Mouse (Mus musculus): ENCODE measurements around the gene Gm49366.
"Not testable (repeated sequence)": the region's sequence is repeated elsewhere in the genome, so short reads cannot be mapped to it uniquely, and the experiment has no call there.

Gm49366 gene

DNA sequence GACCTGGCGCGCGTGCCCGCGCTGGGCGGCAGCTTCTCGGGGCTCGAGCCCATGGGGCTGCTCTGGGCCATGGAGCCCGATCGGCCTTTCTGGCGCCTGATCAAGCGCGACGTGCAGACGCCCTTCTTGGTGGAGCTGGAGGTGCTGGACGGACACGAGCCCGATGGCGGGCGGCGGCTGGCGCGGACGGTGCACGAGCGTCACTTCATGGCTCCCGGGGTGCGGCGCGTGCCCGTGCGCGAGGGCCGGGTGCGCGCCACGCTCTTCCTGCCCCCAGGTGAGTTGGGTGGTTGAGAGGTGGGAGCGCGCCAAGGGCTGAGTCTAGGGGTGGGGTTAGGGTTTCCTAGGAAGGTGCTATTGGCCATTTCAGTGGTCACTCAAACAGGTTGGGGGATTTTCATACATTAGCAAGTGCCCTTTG is at the start of gene Gm49366:
Gm49366 (plus strand) TSS at position 245 of the 421 bp plus-strand sequence.
- not testable (repeated sequence) for DNase-seq (ENCODE audit: low spot score)

- DNase-seq (ENCODE audit: low spot score): no peak
These were observed 49.4 kb upstream of the Gm49366 start for GRCm38 (mm10) chr12:83989378-83989777.

DNA sequence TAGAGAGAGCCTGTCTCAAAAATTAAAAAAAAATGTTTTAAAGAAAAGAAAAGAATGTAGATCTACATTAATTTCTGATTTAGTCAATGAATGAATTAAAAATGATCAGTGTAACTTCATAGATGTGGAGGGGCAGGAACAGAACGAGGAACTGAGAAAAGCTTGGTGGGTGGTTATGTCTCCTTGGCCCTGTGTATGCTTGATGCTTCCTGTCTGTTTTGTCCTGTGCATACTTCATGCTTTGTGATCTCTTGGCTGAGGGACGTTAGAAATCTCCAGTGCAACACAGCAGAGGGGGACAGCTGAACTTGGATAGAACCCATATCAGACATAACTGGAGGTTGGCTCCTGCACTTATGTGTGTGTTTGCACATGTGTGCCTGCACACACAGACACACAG is 41.5 kb upstream of the Gm49366 start:
- DNase-seq (ENCODE audit: low spot score): no peak

DNA sequence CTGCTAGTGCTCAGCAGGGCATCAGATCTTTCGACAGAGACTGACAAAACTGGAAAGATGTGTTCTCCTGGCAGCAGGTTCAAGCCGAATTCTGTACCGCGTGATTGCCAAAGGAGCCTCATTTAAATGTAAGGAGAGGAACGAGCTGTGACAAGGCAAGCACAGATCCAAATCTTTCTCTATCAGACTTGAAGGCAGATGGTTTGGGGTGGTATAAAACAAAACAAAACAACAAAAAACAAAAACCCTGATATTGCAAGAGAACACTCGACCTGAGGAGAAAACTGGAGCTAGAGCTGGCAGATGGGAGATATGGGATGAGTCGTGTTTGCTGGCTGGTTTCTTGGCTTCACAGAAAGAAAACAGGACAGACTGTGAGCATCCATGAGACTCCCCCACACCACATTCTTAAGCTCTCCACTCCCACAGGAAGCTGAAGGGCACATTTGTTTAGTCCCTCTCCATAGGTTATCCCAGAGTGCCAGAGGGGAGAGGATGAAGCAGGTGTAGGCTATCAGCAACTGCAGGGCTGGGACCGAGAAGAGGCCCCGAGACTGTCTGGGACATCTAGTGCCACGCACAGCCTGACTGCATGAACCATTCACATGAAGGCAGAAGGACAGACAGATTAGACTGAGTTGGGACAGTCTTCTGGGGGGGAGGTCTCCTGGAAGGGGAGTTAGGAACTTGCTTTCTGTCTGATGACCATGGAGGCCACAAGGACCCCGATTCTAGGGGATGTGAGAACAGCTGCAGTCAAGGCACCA is 40.2 kb upstream of the Gm49366 start:
- DNase-seq (ENCODE audit: low spot score): no peak

GRCm38 (mm10) chr12:83999237-83999636 is 39.5 kb upstream of the Gm49366 start:
- DNase-seq (ENCODE audit: low spot score): not testable (repeated sequence)

DNA sequence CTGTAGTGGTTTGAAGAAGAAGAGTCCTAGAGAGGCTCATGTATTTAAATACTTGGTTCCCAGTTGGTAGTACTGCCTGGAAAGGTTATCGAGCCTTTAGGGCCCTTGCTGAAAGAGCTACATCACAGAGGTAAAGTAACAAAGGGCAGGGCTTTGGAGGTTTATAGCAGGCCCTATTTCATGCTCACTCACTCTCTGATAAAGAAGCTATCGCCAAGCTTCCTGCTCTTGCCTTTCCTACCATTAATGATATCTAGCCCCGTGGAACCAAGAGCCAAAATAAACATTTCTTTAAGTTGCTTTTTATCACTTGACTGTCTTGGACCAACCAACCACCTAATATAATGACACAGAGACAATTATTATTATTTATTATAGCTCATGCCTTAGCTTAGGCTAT is 38.3 kb upstream of the Gm49366 start:
- no peak for DNase-seq (ENCODE audit: low spot score)

GRCm38 (mm10) chr12:84003866-84004265 is 34.9 kb upstream of the Gm49366 start:
- no peak for DNase-seq (ENCODE audit: low spot score)

DNA sequence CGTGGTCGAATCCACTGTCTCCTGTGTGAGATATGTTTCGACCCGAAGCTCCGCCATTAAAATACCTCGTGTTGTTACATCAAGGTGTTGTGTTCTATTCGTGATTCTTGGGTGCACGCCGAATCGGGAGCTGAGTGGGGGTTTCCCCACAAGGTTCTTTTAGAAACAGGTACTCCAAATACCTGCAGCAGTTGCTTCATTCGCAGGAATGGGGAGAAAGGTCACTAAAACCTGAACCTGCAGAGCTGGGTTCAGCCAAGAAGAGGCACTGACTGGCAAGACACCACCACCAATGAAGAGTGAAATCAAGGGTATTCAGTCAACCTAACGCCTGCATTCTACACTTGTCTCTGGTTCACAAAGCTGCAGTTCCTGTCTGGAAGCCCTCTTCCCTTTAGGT is 30.5 kb upstream of the Gm49366 start:
- DNase-seq (ENCODE audit: low spot score): no peak

DNA sequence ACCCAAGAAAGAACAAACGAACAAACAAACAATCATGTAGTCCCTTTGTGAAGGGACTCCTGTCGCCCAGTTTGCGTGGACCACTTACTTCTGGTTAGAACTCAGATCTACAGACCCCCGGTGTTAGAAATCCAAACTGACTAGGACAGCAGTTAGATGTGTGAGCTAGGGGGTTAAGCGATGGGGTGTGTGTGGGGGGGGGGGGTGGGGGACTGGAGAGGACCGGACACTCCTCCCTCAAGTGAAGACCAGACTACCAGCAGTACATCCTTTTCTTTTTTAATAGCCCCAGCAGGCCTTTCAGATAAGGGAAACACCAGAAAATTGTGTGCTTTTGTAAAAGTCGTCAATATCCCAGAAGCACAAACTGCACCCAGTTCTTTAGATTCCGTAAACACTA is 30.0 kb upstream of the Gm49366 start:
- no peak for DNase-seq (ENCODE audit: low spot score)

GRCm38 (mm10) chr12:84009171-84009965 is 29.4 kb upstream of the Gm49366 start, which contains the start of gene Acot1:
Gene Acot1 (plus strand): TSS chr12:84009490.
- peak; percentile 17 for DNase-seq (ENCODE audit: low spot score)

DNA sequence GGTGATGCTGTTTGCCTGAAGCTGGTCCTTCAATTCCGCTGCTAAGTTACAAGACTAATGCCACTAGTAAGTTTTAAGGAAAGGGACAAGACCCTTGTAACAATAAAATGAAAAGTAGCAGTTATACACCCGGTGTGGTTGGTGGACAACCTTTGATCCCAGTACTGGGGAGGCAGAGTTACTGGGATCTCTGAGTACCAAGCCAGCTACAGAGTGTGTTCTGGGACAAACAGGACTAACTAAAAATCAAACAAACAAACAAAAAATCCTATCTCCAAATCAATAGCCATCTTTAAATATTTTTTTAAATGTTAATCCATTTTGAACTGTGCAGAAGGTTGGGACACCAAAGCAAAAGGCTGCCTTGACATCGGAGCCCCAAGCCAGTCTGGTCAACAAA is 28.5 kb upstream of the Gm49366 start:
- DNase-seq (ENCODE audit: low spot score): no peak

- DNase-seq (ENCODE audit: low spot score): no peak
These were observed 27.3 kb upstream of the Gm49366 start for GRCm38 (mm10) chr12:84011251-84012040.

GRCm38 (mm10) chr12:84013130-84013529 is 25.6 kb upstream of the Gm49366 start:
- DNase-seq (ENCODE audit: low spot score): no peak

DNA sequence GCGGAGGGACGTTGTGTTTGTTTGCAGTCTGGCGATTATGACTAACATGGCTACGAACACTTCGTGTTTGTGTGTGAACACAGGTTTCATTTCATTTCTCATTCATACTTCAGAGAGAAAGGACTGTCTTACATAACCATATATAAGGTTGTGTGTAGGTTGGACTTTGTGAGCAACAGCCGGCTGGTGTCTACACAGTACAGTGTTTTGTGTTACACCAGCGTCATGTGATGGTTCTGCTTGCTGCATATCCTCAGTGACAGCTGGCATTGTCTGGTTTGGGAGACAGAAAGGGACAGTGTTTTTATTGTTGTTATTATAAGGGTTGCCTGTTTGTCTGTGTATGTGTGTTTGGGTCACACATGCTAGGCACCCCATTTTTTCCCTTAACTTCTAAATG is 25.0 kb upstream of the Gm49366 start:
- no peak for DNase-seq (ENCODE audit: low spot score)

- DNase-seq (ENCODE audit: low spot score): not testable (repeated sequence)
These were observed 18.2 kb upstream of the Gm49366 start for GRCm38 (mm10) chr12:84020528-84020927.

- DNase-seq (ENCODE audit: low spot score): not testable (repeated sequence)
These were observed 16.5 kb upstream of the Gm49366 start for GRCm38 (mm10) chr12:84022266-84022665.

DNA sequence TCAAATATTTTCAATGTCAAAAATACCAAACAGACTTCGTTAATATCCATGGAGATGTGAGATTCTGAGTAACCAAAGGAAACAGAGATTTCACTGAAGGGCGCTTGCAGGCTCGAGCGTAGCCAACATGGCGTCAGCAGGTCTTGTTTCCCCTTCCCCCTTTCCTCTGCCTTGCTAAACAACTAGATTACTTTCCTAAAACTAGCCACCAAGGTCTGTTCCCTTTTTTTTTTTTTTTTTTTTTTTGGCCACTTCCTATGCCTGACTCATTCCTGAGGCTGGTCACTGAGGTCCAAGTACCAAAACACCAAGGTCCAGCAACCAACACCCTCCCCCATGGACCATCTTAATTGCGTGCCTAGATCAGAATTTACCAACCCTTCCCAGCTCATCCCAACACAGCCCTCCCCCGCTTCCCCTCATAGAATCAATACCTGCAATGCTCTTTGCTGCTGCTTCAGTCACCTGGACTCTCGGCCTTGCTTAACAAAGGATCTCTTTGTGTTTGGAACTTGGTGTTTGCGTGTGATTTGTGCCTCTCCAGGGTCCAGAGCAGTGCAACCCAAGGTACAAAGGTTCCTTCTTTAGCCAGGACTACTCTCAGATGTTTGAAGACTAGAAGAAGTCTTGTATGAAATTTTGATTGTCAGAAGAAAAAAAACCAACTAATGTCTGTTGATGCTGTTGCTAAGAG is 15.5 kb upstream of the Gm49366 start:
- DNase-seq (ENCODE audit: low spot score): no peak

DNA sequence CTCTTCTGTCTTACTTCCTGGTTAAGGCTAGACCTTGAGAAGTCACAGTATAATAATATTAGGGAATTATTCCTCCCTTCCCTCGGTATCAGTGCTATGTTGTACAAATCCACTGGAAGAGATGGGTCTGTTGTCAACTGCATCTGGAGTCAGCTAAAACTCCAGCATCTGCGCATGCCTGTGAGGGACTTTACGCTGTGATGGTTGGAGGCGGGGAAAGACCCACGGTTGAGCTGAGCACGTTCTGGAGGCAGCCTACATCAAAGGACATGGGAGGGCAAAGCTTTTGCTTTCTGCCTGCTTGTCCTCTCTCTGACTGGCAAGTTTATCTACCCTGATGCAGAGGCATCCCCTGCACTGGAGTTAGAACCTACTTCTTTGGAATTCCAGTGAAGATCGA is 12.8 kb upstream of the Gm49366 start:
- no peak for DNase-seq (ENCODE audit: low spot score)

DNA sequence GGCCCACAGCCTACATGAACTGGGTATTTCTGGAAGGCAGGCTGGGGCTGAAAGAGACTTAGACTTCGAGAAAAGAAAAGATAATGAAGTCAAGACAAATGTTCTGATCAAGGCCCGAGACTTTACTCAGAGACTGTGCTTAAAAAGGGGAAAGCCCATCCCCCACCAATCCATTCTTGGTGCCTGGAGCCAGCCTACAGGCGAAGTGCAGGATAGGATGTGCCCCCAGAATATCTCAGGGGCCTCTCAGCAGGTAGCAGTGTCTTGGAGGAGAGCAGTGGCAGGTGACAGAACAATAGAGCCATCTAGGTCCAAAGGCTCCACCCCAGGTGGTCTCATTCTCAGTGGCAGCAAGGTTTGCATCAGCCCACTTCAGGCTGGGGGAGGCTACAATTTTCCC is 10.4 kb upstream of the Gm49366 start:
- DNase-seq (ENCODE audit: low spot score): not testable (repeated sequence)

GRCm38 (mm10) chr12:84029043-84029442 is 9.7 kb upstream of the Gm49366 start:
- DNase-seq (ENCODE audit: low spot score): not testable (repeated sequence)

- peak; percentile 27 for DNase-seq (ENCODE audit: low spot score)
These were observed 7.9 kb upstream of the Gm49366 start for GRCm38 (mm10) chr12:84030659-84031332.

Measured in urinary bladder, postnatal 10 days (tissue).